Mouse (Mus musculus): ENCODE results near the gene 1700042G07Rik.
"Not testable (repeated sequence)": the region's sequence is repeated elsewhere in the genome, so short reads cannot be mapped to it uniquely, and the experiment has no call there.

The 1700042G07Rik gene

DNA sequence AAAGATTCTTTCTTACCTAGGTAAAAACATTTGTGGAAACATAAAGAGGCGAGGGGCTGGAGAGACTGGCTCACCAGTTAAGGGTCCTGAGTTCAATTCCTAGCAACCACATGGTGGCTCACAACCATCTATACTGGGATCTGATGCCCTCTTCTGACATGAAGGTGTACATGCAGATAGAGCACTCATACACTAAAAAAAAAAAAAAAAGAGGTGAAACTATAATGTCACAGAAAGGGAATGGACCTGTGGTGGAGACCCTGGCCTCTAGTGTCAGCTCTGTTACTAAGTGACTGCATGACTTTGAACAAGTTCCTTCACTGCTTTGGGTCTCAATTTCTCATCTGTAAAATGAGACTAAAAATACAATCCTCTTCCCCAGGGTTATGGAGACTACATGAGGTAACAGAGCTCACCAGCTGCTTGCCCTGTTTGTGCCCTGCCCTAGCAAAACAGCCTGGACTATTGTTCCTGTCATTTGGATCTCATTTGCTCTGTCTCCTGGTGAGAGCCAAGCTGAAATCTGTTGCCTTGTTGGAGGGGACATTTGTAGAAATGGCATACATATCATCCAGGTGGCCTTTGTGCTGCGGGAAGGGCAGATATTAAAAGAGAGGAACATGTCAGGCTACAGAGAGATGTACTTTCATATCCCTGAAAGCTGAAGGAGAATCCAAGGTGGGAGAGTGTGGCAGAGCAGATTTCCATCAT lies 42.9 kb downstream of the 1700042G07Rik start:
- no peak for DNase-seq

DNA sequence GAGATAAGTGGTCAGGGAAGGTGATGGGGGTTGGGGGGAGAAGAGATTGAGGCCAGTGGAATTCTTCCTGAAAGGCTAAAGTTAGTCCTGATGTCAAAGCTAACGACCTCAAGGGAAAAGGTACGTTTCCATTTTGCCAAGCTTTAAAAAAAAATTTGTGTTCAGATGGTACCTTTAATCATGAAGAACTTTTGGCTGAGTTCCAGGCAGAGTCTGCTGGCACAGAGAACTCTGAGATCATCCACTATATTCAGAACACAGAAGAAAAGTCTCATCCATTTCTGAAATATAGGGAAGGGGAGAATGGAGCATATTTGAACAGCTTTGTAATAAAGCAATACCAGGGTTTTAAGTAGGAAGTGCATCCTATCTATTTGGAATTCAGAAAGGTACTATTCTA lies 43.9 kb downstream of the 1700042G07Rik start:
- no peak for DNase-seq

DNA sequence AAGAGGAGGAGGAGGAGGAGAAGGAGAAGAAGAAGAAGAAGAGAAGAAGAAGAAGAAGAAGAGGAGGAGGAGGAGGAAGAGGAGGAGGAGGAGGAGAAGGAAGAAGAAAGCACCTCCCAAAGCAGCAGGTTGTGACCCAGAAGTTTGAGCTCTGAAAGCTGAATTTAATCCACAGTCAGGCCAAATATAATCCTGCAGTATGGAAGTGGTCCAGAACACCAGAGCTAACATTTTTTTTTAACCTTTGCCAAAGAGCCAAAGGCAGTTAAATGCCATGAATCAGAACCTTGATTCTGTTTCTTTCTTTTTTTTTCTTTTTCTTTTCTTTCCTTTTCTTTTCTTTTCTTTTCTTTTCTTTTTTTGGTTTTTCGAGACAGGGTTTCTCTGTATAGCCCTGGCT lies 44.5 kb downstream of the 1700042G07Rik start:
- not testable (repeated sequence) for DNase-seq

DNA sequence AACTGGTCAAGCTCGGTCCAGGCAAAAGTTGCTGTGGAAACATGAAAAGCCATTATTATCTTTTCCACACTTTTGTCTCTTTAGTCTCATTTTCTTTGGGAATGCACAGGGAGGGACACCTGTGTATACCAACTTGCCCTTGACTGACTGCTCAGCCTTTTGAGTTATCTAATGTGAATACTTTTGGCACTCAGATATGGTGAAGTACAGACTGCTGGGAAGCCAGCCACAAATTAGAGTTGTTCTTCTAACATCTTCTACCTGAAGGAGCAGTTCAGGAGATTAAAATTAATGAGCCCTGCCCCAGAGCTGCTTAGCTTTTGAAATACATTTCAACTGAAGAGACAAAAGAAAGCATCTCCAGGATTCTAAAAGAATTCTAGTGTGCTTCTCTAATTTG lies 45.9 kb downstream of the 1700042G07Rik start:
- DNase-seq = no peak

DNA sequence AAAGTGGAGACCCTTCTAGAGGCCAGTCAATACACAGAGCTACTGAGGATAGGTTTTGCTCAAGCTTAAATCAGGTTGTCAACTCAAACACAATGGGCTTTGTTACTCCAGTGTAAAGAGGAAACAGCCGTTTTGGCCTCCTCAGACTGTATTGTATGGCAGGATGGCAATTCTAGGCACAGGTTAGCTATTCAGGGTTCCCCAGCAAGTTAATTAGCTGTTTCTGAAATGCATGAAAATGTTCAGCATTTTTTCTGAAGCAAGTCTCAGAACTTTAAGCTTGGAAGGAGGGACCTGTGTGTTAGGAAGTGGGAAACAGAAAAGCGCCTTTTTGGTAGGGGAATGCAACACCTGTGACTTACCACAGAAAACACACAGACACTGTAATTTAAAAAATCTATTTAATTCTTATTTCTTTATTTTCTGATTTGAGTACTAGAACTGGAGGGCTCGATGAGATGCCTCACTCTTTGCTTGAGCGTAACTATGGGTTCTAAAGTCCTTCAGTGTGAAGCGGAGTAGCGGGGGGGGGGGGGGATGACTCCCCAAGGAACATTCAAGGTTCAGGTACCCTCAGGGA lies 47.0 kb downstream of the 1700042G07Rik start:
- peak in 1 of 2 experiments; percentile 8 for DNase-seq

DNA sequence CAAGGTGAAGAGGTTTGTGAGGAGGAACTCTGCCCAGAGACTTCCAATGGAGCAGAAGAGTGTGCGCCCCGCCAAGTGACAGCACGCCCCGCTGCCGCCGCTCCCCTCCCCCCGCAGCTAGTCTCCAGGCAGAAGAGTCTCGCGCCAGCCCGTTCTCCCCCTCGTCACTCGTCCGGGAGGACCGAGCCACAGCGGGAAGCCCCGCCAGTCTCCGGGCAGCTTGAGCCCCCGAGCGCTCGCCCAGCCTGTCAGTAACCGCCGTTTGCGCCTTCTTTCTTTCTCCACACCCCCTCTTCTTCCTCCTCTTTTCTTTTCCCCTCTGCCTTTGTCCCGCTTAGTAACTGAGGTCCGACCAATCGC lies 47.6 kb downstream of the 1700042G07Rik start:
- peak; percentile 84 to 90 for DNase-seq

DNA sequence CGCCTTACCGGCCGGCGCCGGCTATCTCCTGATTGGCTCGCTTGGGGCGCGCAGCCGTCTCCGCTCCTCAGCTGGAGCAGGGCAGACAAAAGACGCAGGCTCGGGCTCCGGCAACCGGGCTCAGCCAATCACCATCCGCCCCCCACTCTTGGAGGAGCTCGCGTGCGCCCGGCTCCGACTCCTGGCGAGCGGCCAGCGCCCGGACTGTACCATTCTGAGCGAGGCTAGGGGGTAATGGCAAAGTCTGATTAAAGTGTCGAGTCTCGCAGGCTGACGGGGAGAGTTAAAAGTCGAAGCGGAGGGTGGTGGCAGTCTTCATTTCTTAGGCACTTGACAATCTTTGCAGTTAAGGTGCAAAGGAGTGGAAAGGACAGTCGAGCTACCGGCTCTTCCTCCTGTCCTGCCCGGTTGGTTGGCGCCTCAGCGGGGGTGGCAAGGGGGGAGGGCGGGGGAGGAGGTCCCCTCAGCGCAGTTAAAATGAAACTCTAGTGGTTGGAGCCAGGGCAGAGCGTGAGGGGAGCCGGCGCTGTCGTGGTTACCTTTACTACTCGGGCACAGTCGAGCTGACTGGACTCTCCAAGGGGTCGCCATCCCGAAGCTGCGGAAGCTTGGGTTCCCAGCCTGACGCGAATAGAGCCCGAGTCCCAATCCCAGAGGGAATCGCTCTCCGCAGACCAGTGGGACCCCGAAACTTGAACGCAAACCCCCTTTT lies 48.1 kb downstream of the 1700042G07Rik start, which contains the start of gene Pik3r3:
Pik3r3 (plus strand) TSS at position 479 of the 712 bp plus-strand sequence.
- peak; percentile 98 to 99 for DNase-seq

DNA sequence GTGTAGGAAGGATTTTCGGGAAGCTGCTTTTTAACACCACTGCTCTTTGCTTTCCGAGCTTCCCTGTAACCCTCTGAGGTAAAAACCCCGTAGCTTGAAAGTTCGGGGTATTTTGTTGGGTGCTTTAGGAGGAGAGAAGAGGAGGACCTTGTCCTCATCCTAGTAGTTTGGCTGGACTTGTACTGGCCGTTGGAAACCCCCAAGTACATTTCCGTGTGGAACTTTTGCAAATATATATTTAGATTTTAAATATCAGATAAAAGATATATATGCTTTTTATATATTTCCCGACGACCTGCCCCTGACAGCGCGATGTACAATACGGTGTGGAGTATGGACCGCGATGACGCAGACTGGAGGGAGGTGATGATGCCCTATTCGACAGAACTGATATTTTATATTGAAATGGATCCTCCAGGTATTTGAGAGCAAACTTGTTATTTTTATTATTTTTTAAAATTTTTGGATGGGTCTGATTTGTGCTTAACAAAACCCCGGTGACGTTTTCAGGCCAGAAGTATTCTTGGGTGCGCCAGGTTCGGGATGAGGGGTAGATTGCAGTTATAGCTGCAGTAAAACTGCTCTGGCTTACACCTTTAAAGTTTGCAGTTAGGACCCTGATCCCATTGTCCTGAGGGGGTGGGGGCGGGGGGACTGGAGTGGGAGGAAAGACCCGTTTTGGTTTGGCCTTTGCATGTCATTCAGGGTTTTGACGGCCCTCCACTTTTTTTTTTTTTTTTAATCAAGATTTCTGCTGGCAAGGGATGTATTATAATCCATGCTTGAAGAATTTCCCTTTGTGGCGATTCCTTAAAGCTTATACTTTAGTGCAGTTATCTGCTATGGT lies 49.0 kb downstream of the 1700042G07Rik start:
- peak; percentile 26 to 30 for DNase-seq

DNA sequence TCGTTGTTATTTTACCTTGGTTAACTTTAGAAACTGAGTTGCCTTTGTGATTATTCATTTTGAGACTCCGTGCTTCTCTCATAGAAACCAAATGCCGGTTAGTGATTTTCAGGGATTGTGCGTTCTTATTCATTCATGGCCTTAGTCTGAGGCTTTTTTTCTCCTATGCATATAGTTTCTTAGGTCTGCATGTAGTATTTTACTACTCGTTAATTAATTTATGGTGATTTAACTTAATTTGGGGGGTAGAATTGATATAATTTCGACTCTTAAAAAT lies 49.6 kb downstream of the 1700042G07Rik start:
- no peak for DNase-seq
